Mouse (Mus musculus) thymus, adult 2 months (tissue): ENCODE measurements at regions not wholly inside any gene's neighbourhood (a gene's known extent, or its start where the extent isn't known, plus 50 kb on each side); places are given as distances from the start of the nearest gene placed in this dataset.

Source experiments
- DNase-seq: peaks from one replicate; pipeline ENCODE4 v3.0.0; 2021
- H3K27ac ChIP-seq: fragments of 200-500 bp; 2 replicates; pipeline ENCODE4 v1.5.1; 2012; ENCODE audit warnings: low read length, control low read depth; ENCODE audit not compliant: control insufficient read depth, insufficient read depth
- H3K27me3 ChIP-seq: fragments of 200-500 bp; 2 replicates; pipeline ENCODE4 v1.6.1; 2012; ENCODE audit warnings: mild to moderate bottlenecking, low read length, moderate library complexity, mixed read lengths; ENCODE audit not compliant: control insufficient read depth, insufficient read depth
- H3K36me3 ChIP-seq: fragments of 200-500 bp; 2 replicates; pipeline ENCODE4 v1.6.1; 2012; ENCODE audit warnings: mild to moderate bottlenecking, low read length, moderate library complexity; ENCODE audit not compliant: control insufficient read depth, insufficient read depth
- H3K4me1 ChIP-seq: fragments of 200-500 bp; replicated peaks from 2 replicates; pipeline ENCODE4 v1.6.1; 2012; ENCODE audit warnings: low read length; ENCODE audit not compliant: control insufficient read depth, insufficient read depth
- H3K4me3 ChIP-seq: fragments of 200-500 bp; 2 replicates; pipeline ENCODE4 v1.5.1; 2012; ENCODE audit warnings: mild to moderate bottlenecking, low read length, control low read depth, moderate library complexity; ENCODE audit not compliant: control insufficient read depth, insufficient read depth
- CTCF ChIP-seq: fragments of 200-500 bp; IDR thresholded peaks from 2 replicates; pipeline ENCODE4 v1.5.1; 2012; ENCODE audit warnings: mild to moderate bottlenecking, control low read depth, low read length, moderate library complexity, borderline replicate concordance; ENCODE audit not compliant: control insufficient read depth, poor library complexity, insufficient read depth; ENCODE audit errors: extremely low read depth
- POLR2A ChIP-seq: fragments of 200-500 bp; IDR thresholded peaks from 2 replicates; pipeline ENCODE4 v1.6.1; 2012; ENCODE audit warnings: mild to moderate bottlenecking, low read length, control low read depth, moderate library complexity; ENCODE audit not compliant: control insufficient read depth, poor library complexity, insufficient read depth; ENCODE audit errors: extremely low read depth
- WGBS: fragments of 180-500 bp; shearing (Covaris S2); methylation state at CpG from one replicate; pipeline ENCODE4 v1.1.7; 2018; 5-methylcytosine and 5-hydroxymethylcytosine counted together

DNA sequence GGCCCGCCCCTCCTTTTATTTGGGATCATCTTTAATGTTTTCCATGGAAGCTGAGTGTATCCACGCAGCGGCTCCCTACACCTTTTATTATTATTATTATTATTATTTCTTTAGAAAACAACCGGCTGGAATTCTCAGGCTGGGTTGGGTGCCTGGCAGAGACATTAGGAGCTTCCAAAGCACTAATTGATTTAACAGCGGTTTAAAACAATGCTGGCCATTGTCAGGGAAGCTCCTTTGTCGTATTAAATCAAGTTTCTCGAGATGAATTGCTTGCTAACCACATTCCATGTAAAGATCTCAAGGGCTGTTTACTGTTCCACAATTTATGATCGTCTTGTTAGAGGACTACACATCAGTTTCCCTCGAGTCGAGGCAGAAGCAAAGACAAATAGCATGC lies 539.4 kb downstream of the Etnk1 start:
- H3K27ac ChIP-seq = no peak overlapping the region
- WGBS = 87% methylated on average over 10 of the region's 10 CpGs
- DNase-seq = no peak
- no peak overlapping the region for H3K4me3 ChIP-seq
- no peaks in the 10 kb centered on the region for H3K36me3 ChIP-seq
- no peaks in the 10 kb centered on the region for H3K4me1 ChIP-seq
- no peak for TF ChIP-seq POLR2A
- TF ChIP-seq CTCF = no peak
- no peaks in the 10 kb centered on the region for H3K27me3 ChIP-seq

GRCm38 (mm10) chr6:143714461-143714860 lies 547.4 kb downstream of the Etnk1 start:
- no peaks in the 10 kb centered on the region for H3K27me3 ChIP-seq
- no peak overlapping the region for H3K27ac ChIP-seq
- 96% methylated on average over 10 of the region's 10 CpGs for WGBS
- TF ChIP-seq POLR2A (no peak), CTCF (no peak)
- no peak for DNase-seq
- H3K36me3 ChIP-seq = no peaks in the 10 kb centered on the region
- no peaks in the 10 kb centered on the region for H3K4me1 ChIP-seq
- no peak overlapping the region for H3K4me3 ChIP-seq

DNA sequence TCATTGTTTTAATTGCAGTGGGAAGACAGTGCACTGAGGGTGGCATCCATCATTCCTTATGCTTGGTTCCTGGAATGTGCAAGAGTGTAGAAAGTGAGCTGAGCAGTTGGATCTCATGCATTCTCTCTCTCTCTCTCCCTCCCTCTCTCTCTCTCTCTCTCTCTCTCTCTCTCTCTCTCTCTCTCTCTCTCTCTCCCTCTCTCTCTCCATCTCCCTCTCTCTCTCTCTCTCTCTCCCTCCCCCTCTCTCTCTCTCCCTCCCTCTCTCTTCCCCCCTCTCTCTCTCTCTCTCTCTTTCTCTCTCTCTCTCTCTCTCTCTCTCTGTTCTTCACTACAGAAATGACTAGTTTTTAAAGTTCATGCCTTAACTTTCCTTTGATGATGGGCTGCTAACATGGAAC lies 583.1 kb downstream of the Etnk1 start:
- no peak overlapping the region; the same call in 1 of the 2 replicates for H3K27ac ChIP-seq
- H3K4me1 ChIP-seq = peaks cover 7% of the 10 kb centered on the region
- no peaks in the 10 kb centered on the region for H3K27me3 ChIP-seq
- no peaks in the 10 kb centered on the region for H3K36me3 ChIP-seq
- DNase-seq = no peak
- TF ChIP-seq POLR2A (no peak), CTCF (no peak)
- no peak overlapping the region for H3K4me3 ChIP-seq

DNA sequence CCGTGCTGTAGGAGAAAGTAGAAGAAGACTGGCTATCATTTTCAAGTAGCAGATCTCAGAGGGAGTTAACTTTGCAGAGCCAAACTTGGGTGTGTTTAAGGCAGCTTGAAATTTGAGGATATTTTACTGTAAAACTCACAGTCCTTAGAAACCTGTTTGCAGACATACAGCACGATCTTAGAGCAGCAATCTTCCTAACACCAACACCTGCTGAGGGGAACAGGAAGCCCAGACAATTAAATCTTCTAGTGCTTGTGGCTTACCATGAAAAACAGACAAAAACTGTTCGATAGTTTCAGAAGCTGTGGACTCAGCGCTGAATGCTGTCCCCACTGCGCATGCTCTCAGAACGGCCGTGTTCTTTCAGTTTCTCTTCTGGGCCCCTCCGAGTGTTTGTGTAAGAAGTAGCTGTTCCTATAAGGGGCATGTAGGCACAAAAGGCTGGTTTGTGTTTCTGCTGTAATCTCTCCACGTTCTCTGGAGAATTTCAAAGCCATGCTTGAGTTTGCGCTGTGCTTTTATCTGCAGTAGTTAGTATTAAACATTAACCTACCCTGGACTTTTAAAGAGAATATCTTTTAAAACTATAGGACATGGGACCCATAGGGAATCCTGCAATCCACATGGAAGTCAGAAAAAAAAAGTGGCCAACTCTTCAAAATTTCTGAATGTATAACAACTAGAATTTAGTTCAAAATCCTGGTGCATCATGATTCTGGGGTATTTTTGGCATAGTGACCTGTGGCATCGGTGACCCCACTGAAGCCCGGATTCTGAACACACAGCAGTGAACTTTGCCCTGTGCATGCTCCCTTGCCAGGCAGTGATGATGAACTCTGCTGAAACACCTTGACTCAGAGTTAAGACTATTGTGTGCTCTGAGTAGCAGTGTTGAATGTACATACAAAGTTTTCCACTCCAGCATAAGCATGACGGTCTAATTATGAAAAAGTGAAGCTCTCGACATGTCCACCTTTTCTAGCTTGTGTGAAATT lies 584.4 kb downstream of the Etnk1 start:
- Histone ChIP-seq H3K27ac (peak overlapping the region; percentile 78), H3K4me3 (no peak overlapping the region; the same call in 1 of the 2 replicates), H3K27me3 (no peaks in the 10 kb centered on the region), H3K36me3 (no peaks in the 10 kb centered on the region), H3K4me1 (peaks cover 7% of the 10 kb centered on the region)
- TF ChIP-seq CTCF (no peak), POLR2A (no peak)
- 32% methylated on average over 14 of the region's 14 CpGs for WGBS
- peak; percentile 75 for DNase-seq

GRCm38 (mm10) chr6:143757462-143757861 lies 590.4 kb downstream of the Etnk1 start:
- TF ChIP-seq POLR2A = no peak
- TF ChIP-seq CTCF = no peak
- no peak for DNase-seq
- H3K4me3 ChIP-seq = no peak overlapping the region
- H3K27me3 ChIP-seq = no peaks in the 10 kb centered on the region
- no peak overlapping the region for H3K27ac ChIP-seq
- 76% methylated on average over 3 of the region's 3 CpGs for WGBS
- no peaks in the 10 kb centered on the region for H3K36me3 ChIP-seq
- H3K4me1 ChIP-seq = no peaks in the 10 kb centered on the region

DNA sequence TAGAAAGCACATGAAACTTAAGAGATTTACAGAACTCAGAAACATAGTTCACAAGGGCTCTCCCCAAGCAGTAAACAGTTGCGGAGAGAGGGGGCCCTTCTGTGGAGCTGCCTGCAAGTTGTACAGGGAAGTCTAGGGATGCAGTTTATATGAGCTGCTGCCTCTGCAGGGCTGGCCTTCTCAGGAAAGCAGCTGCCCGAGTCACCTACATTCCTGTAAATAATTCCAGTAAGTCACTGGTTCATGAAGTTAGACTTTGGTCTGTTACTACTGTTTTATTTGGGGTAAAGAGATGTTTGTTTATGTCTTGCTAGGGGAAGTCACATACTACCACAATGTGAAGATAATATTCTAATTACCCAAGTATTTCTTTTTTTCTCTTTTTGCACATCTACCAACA lies 601.1 kb downstream of the Etnk1 start:
- TF ChIP-seq POLR2A = no peak
- TF ChIP-seq CTCF = no peak
- H3K36me3 ChIP-seq = no peaks in the 10 kb centered on the region
- WGBS = 94% methylated on average over 2 of the region's 2 CpGs
- DNase-seq = no peak
- no peaks in the 10 kb centered on the region for H3K4me1 ChIP-seq
- H3K27ac ChIP-seq = no peak overlapping the region
- no peak overlapping the region for H3K4me3 ChIP-seq
- H3K27me3 ChIP-seq = no peaks in the 10 kb centered on the region
